Mouse (Mus musculus): ENCODE measurements around the gene Slc16a7.

Slc16a7 gene

GRCm38 (mm10) chr10:125321446-125322428 lies 67.5 kb downstream of the Slc16a7 start:
- DNase-seq = peak; percentile 86

- peak; percentile 70 for DNase-seq
Observed at GRCm38 (mm10) chr10:125317317-125317716, 71.9 kb downstream of the Slc16a7 start.

GRCm38 (mm10) chr10:125310855-125311254 lies 78.4 kb downstream of the Slc16a7 start:
- no peak for DNase-seq

GRCm38 (mm10) chr10:125298036-125298435 lies 91.2 kb downstream of the Slc16a7 start:
- DNase-seq = no peak

- DNase-seq = no peak
Observed at GRCm38 (mm10) chr10:125290320-125290719, 98.9 kb downstream of the Slc16a7 start.

- no peak for DNase-seq
Observed at GRCm38 (mm10) chr10:125288560-125288959, 100.7 kb downstream of the Slc16a7 start.

GRCm38 (mm10) chr10:125285386-125285785 lies 103.9 kb downstream of the Slc16a7 start:
- no peak for DNase-seq

GRCm38 (mm10) chr10:125275149-125275848 lies 114.0 kb downstream of the Slc16a7 start:
- DNase-seq = no peak

GRCm38 (mm10) chr10:125274519-125275148 lies 114.6 kb downstream of the Slc16a7 start:
- no peak for DNase-seq

GRCm38 (mm10) chr10:125273759-125274158 lies 115.5 kb downstream of the Slc16a7 start:
- DNase-seq = no peak

GRCm38 (mm10) chr10:125271448-125271847 lies 117.8 kb downstream of the Slc16a7 start:
- DNase-seq = peak; percentile 41

- peak; percentile 67 for DNase-seq
Observed at GRCm38 (mm10) chr10:125270266-125270665, 119.0 kb downstream of the Slc16a7 start.

- no peak for DNase-seq
Observed at GRCm38 (mm10) chr10:125266322-125266721, 122.9 kb downstream of the Slc16a7 start.

- DNase-seq = peak; percentile 31
Observed at GRCm38 (mm10) chr10:125265901-125266300, 123.4 kb downstream of the Slc16a7 start.

GRCm38 (mm10) chr10:125265467-125265866 lies 123.8 kb downstream of the Slc16a7 start:
- DNase-seq = peak; percentile 57

GRCm38 (mm10) chr10:125264938-125265337 lies 124.3 kb downstream of the Slc16a7 start:
- peak; percentile 84 for DNase-seq

- DNase-seq = no peak
Observed at GRCm38 (mm10) chr10:125255904-125256303, 133.4 kb downstream of the Slc16a7 start.

GRCm38 (mm10) chr10:125214536-125214935 lies 174.7 kb downstream of the Slc16a7 start:
- no peak for DNase-seq

- DNase-seq = no peak
Observed at GRCm38 (mm10) chr10:125213805-125214204, 175.5 kb downstream of the Slc16a7 start.

- DNase-seq = no peak
Observed at GRCm38 (mm10) chr10:125187544-125187943, 201.7 kb downstream of the Slc16a7 start.

GRCm38 (mm10) chr10:125185387-125185786 lies 203.9 kb downstream of the Slc16a7 start:
- DNase-seq = no peak

GRCm38 (mm10) chr10:125184146-125184545 lies 205.1 kb downstream of the Slc16a7 start:
- DNase-seq = no peak

GRCm38 (mm10) chr10:125182545-125182944 lies 206.7 kb downstream of the Slc16a7 start:
- no peak for DNase-seq
